Mouse (Mus musculus) adrenal gland, adult 8-10 months (tissue): Measurements from ENCODE around the gene Brinp1. TPM values are rescaled to one million over a fixed set of nuclear protein-coding genes. Genes with fewer than 3 reads are reported as not detected.

Experiments used
- DNase-seq: peaks from one replicate; pipeline ENCODE4 v3.0.0; 2022
- total RNA-seq, 4 experiments: library from RNA; stranded (reverse); gene quantifications; 2 replicates each; pipeline ENCODE4 v1.2.4; 2022

Brinp1 gene
- total RNA-seq, 4 experiments from 2014 or later: 2.3 to 2.7 (median 2.4) TPM

DNA sequence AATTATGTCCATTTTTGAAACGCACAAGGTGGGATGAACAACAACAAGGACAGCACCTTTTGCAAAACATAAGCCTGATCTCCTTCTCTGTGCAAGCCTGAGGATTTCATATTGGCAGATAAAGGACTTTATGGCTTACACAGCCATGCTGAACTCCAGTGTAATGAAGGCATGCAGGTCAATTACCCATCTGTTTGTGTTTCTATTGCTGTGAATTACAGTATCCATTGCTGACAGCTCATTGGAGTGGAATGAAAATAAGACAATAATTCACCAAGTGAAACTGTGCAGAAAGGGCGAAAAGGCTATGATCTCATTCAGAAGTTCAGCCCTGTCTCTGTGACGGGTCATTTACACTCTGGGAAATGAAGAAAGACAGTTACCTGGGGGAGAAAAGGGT is 147.7 kb downstream of the Brinp1 start:
- no peak for DNase-seq

GRCm38 (mm10) chr4:68801923-68802855 is 152.0 kb downstream of the Brinp1 start:
- no peak for DNase-seq

DNA sequence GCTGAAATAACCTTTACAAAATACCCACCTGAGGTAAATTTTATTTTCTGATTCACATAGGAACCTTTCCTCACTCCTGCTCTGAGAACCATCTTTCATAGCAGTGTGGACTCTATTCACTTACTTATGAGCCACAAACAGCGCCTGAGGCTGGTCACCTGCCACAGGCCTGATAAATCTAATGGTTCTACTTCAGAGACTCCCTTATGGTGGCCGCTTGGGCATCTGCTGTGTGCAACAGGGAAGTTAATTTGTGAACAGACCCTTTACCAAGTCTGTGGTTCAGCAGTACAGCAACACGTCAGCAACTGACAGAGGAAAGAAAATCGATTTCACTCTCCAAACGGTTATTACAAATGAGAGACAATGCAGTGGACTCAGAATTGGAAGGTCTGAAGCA is 164.2 kb downstream of the Brinp1 start:
- no peak for DNase-seq

GRCm38 (mm10) chr4:68788477-68788999 is 165.7 kb downstream of the Brinp1 start:
- no peak for DNase-seq

DNA sequence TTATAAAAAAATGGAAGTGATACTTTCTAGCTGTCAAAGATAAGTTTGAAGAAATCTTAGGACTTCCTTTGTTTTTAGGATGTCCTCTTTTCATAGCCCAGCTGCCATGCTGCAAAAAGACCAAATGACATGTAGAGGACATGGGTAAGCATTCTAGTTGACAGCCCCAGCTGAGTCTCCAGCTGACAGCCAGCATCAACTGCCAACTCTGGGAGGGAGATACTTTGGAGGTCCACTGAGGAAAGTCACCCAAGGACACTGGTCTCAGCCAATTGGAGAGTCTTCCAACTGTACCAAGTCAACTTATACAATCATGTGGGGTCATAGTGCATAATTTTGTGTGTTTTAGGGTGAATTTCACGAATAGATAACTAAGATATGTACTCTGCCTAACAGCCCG is 166.6 kb downstream of the Brinp1 start:
- no peak for DNase-seq

GRCm38 (mm10) chr4:68768256-68768655 is 185.9 kb downstream of the Brinp1 start:
- no peak for DNase-seq

GRCm38 (mm10) chr4:68767393-68767792 is 186.8 kb downstream of the Brinp1 start:
- DNase-seq: no peak

GRCm38 (mm10) chr4:68765772-68766573 is 188.2 kb downstream of the Brinp1 start:
- no peak for DNase-seq

DNA sequence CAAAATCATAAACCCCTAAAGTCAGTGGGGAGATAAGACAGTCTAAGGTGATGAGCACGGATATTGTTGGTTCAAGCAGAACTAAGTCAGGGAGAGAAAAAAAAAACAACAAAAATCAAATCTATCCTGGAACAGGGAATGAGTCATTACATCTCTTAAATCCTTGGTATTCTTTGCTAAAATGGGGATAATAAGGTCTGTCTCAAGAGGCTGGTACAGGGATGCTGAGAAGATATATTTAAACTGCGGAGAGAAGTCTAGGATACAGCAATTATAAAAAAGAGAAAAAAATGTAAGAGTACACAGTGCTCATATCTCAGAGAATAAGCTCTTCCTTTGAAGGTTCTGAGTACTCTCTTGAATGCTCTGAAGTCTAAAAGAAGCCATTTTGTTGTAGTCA is 189.3 kb downstream of the Brinp1 start:
- no peak for DNase-seq

GRCm38 (mm10) chr4:68720983-68721382 is 233.2 kb downstream of the Brinp1 start:
- DNase-seq: no peak
